Mouse (Mus musculus) liver, embryonic 14.5 days (tissue): ENCODE results near the gene Mipol1. TPM values are rescaled to one million over a fixed set of nuclear protein-coding genes. Genes with fewer than 3 reads are reported as not detected.

Experiments used
- ATAC-seq: fragments of 200-750 bp; cut with Nextera tagmentation; 2 replicates; pipeline ENCODE4 v1.8.0; 2017; ENCODE audit warnings: moderate number of reproducible peaks, mild to moderate bottlenecking, moderate library complexity; ENCODE audit not compliant: insufficient read depth
- DNase-seq, 3 experiments: peaks; one replicate each; pipeline ENCODE4 v3.0.0-alpha.2; 2012 to 2013; ENCODE audit warnings: low read depth in 3 of 3, low spot score in 3 of 3
- H3K27ac ChIP-seq: fragments of 300-500 bp; sonication (generic); 2 replicates; pipeline ENCODE4 v1.5.1; 2014; ENCODE audit warnings: moderate library complexity, mild to moderate bottlenecking, control low read depth, inconsistent platforms
- H3K27me3 ChIP-seq: fragments of 300-500 bp; sonication (generic); 2 replicates; pipeline ENCODE4 v1.6.1; 2014; ENCODE audit warnings: mild to moderate bottlenecking, low read length, moderate library complexity; ENCODE audit not compliant: control insufficient read depth, insufficient read depth
- H3K36me3 ChIP-seq: fragments of 300-500 bp; sonication (generic); replicated peaks from 2 replicates; pipeline ENCODE4 v1.6.1; 2014; ENCODE audit warnings: low read depth; ENCODE audit not compliant: control insufficient read depth, insufficient read depth
- H3K4me1 ChIP-seq, 2 experiments: fragments of 200-500 bp in 1 of 2; fragments of 300-500 bp in 1 of 2; sonication (generic) in 1 of 2; replicated peaks; 2 replicates each; pipeline ENCODE4 v1.6.1; 2012 to 2014; ENCODE audit warnings: antibody characterized with exemption in 1 of 2, inconsistent platforms in 1 of 2, low read length in 1 of 2; ENCODE audit not compliant: control insufficient read depth in 2 of 2, insufficient read depth in 2 of 2
- H3K4me2 ChIP-seq: fragments of 300-500 bp; sonication (generic); 2 replicates; pipeline ENCODE4 v1.6.1; 2014; ENCODE audit warnings: low read depth, mild to moderate bottlenecking, control low read depth, moderate library complexity
- H3K4me3 ChIP-seq, 2 experiments: fragments of 200-500 bp in 1 of 2; fragments of 300-500 bp in 1 of 2; sonication (generic) in 1 of 2; 2 replicates each; pipeline ENCODE4 v1.5.1; 2012 to 2014; ENCODE audit warnings: low read depth in 2 of 2, low read length in 2 of 2, mild to moderate bottlenecking in 2 of 2, control low read depth in 1 of 2, inconsistent platforms in 1 of 2, moderate library complexity in 1 of 2; ENCODE audit not compliant: insufficient read depth in 1 of 2
- H3K9ac ChIP-seq: fragments of 300-500 bp; sonication (generic); replicated peaks from 2 replicates; pipeline ENCODE4 v1.6.1; 2014; ENCODE audit warnings: mild to moderate bottlenecking, control low read depth, moderate library complexity
- H3K9me3 ChIP-seq: fragments of 300-500 bp; sonication (generic); 2 replicates; pipeline ENCODE4 v1.6.1; 2016; ENCODE audit warnings: low read length, mixed read lengths; ENCODE audit not compliant: control insufficient read depth
- CTCF ChIP-seq: IDR thresholded peaks from 2 replicates; pipeline ENCODE4 v1.5.1; 2016; ENCODE audit warnings: antibody characterized with exemption, low read depth, control low read depth
- EP300 ChIP-seq: IDR thresholded peaks from 2 replicates; pipeline ENCODE4 v1.6.1; 2016; ENCODE audit warnings: antibody characterized with exemption, low read depth
- WGBS: fragments of 180-500 bp; shearing (Covaris S2); extraction: QIAGEN DNeasy Blood & Tissue Kit; methylation state at CpG from one replicate; pipeline ENCODE4 v1.1.7; 2014; ENCODE audit not compliant: insufficient replicate concordance; 5-methylcytosine and 5-hydroxymethylcytosine counted together
- polyA plus RNA-seq, 2 experiments: library from polyadenylated mRNA; depleted of rRNA in 1 of 2; stranded (reverse) in 1 of 2; unstranded in 1 of 2; fragments of >200 nt; fragmentation: Nextera tagmentation in 1 of 2; extraction: Ambion mirVana in 1 of 2; gene quantifications; 2 replicates each; pipeline versions ENCODE4 v1.2.1 to v1.2.3; 2012 to 2014

Gene Mipol1
- polyA plus RNA-seq, 2 experiments: 1.7 to 3.5 TPM

DNA sequence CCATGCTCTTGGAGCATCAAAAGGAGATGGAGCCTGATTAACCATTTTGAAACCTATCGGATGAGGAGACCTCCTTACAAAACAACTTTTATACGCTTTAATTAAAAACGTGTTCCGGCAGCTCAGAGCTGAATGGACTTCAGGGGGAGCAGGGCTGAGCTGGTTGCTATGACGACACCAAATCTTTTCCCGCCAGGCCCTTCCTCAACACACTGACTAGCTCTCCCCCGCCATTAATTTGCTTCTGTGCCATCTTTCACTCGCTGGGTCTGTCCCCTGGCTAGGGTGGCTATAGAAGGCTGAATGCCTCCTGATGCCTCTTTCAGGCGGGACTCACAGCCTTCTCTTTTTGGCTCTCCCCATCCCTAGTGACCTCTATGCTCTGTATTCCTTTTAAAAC, 300.2 kb downstream of the Mipol1 start:
- no peak overlapping the region for H3K27ac ChIP-seq
- no peak overlapping the region for H3K4me3 ChIP-seq
- no peak overlapping the region for H3K9ac ChIP-seq
- no peaks in the 10 kb centered on the region; a peak in 1 of 4 replicates for H3K4me1 ChIP-seq
- DNase-seq (no peak), ATAC-seq (no peak)
- peaks cover 15% of the 10 kb centered on the region for H3K27me3 ChIP-seq
- no peaks in the 10 kb centered on the region for H3K9me3 ChIP-seq
- TF ChIP-seq EP300: no peak
- no peak for TF ChIP-seq CTCF
- no peak overlapping the region for H3K4me2 ChIP-seq
- no peaks in the 10 kb centered on the region for H3K36me3 ChIP-seq
- WGBS: 17% methylated on average over 9 of the region's 9 CpGs

DNA sequence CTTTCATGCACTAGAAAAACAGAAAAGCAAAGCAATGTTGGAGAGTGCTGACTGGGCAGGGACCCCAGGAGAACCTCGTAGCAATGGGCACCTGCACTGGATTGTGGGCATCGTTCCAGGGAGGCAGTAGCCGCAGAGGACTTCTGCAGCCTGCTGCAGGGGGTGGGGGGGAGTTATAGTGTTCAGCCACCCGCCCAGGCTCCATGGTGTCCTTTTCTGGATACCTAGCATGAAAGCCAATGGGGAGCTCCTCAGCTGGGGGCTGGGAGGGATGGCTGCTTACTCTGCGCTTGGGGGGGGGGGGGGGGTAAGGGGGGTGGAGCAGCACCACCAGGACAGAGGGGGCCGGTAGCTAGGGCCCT, 304.3 kb downstream of the Mipol1 start:
- H3K27me3 ChIP-seq: peaks cover 50% of the 10 kb centered on the region
- WGBS: 0% methylated on average over 4 of the region's 6 CpGs
- ATAC-seq (no peak), DNase-seq (no peak)
- H3K4me3 ChIP-seq: no peak overlapping the region
- no peaks in the 10 kb centered on the region; a peak in 1 of 4 replicates for H3K4me1 ChIP-seq
- TF ChIP-seq CTCF: no peak
- no peak for TF ChIP-seq EP300
- H3K9ac ChIP-seq: no peak overlapping the region
- H3K4me2 ChIP-seq: peak overlapping the region; percentile 20; the same call in 1 of the 2 replicates
- H3K27ac ChIP-seq: no peak overlapping the region
- H3K36me3 ChIP-seq: no peaks in the 10 kb centered on the region
- H3K9me3 ChIP-seq: no peaks in the 10 kb centered on the region

DNA sequence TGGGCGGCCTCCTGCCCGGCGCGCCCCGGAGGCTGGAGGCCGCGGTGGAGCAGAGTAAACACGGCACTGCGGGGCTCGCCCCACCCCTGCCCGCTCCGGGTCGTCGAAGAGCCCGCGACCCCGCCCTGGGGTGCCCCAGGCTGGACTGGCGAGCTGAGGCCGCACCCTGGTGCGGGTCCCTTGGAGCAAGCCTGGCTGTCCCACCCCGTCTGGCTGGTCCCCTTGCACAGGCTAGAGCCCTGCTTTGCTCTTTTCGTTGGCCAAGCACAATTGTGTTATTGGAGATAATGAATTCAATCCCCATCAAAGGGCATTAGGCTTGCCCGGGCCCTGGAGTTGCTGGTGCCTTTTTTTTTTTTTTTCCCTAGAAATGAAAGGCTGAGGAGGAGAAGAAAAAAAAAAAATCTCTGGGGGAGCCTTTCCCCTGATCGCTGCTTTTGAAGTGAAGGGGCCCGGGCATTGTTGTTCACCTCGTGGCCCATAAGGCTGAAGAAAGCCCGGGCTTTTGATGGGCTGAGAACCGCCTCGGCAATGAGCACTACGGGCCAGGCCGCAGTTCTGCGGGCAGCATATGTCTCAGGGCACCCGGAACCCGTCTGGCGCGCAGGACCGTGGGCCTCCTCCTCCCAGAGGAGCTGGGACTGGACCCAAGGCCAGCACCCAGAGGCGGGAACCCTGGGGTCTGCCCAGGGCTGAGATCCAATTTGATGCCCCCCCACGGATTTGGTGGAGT, 304.8 kb downstream of the Mipol1 start:
- peak; percentile 61 for ATAC-seq
- Histone ChIP-seq H3K4me2 (peak overlapping the region; percentile 20; the same call in 1 of the 2 replicates), H3K9me3 (no peaks in the 10 kb centered on the region), H3K36me3 (no peaks in the 10 kb centered on the region), H3K27me3 (peaks cover 55% of the 10 kb centered on the region), H3K27ac (no peak overlapping the region), H3K4me3 (no peak overlapping the region), H3K4me1 (no peaks in the 10 kb centered on the region; a peak in 1 of 4 replicates), H3K9ac (no peak overlapping the region)
- no peak for TF ChIP-seq EP300
- TF ChIP-seq CTCF: no peak
- 4% methylated on average over 37 of the region's 39 CpGs for WGBS
- DNase-seq: no peak

DNA sequence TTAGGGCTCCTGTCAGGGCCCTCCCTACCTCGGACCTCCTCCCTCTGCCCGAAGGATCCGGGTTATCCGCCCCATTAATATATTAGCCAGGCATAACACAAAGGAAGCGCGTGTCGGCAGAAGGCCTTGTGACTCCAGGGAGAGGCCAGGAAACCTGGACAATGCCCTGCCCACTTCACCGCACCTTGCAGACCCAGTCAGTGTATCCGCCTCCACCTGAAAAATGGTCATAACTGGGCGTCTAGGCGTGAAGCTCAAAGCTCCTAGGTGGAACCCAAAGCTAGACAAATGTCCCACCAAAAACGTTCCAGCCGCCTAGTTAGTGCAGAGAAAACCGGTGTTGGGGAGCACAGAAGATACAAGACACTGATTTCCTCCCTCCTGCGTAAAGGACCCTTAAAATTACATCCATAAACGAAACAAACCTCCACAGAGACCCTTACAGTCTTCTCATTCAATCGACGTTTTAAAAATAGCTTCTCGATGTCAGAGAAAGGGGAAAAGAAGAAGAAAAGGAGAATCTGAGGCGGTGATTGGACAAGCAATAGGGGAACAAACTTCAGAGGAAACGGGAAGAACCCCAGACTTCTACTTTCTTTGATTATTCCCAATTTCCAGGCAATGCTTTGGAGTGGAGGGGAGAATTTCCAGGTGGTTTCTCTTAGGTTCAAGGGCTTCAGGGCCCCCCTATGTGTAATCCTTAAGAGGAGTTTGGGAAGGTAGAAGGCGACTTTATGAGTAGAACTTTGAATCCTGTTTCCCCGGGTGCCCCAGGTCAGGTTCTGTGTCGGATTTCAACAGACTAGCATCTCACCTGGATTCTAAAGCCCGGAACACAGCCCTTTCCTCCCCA, 306.1 kb downstream of the Mipol1 start:
- ATAC-seq (no peak), DNase-seq (no peak)
- peaks cover 64% of the 10 kb centered on the region for H3K27me3 ChIP-seq

More for the DNA sequence above, 306.1 kb downstream of the Mipol1 start:
- Histone ChIP-seq H3K9ac (no peak overlapping the region), H3K27ac (no peak overlapping the region), H3K36me3 (no peaks in the 10 kb centered on the region), H3K4me2 (no peak overlapping the region), H3K4me3 (no peak overlapping the region), H3K9me3 (no peaks in the 10 kb centered on the region), H3K4me1 (no peaks in the 10 kb centered on the region; a peak in 1 of 4 replicates)
- WGBS: 3% methylated on average over 25 of the region's 25 CpGs
- TF ChIP-seq EP300 (no peak), CTCF (no peak)
